Mouse (Mus musculus) naive thymus-derived CD4-positive, alpha-beta T cell, adult 2 months (primary cell): ENCODE results near the gene Grsf1.

Experiments used
- DNase-seq: peaks from one replicate; pipeline ENCODE4 v3.0.0-alpha.2; 2011; ENCODE audit warnings: low read depth

Gene Grsf1

DNA sequence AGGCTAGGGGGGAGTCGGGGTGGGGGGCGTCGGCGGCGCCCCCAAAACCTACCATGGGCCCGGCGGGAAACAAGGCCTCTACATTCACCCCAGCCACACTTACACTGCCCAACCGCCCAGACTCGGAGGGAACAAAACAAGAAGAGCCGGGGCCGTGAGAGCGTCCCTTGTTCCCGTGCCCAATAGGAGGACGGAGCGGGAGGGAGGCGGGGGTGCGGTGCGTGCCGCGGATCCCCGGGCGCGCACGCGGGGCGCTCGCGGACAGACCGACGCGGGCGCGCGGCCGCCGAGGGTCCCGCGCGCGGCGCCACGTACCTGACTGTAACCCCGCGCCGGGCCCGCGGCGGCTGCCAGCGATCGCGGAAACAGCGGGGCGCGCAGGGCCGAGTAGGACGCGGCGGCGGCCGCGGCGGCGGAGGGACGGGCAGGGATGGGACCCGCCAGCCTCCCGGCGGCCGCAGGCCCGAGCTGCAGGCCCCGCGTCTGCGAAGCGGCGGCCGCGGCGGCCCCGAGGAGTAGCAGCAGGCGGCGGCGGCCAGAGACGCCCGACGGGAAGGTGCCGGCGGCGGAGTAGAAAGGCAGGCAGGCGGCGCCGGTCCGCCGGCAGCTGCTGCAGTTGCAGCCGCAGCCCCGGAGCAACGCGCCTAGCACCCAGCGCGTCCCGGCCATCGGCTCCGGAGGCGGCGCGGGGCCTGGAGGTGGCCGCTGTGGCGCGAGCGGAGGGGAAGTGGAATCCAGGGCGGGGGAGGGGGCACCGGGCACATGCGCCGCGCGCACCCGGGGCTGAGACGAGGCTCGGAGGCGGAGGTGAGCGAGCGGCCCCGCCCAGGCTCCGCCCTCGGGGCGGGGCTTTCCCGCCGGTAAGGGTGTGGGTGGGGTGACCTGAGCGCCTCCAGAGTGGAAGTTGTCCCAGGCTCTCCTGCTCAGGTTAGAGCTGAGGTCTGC, at the start of gene Grsf1:
Grsf1 (minus strand) TSS at position 729 of the 945 bp plus-strand sequence.
- peak; percentile 91 for DNase-seq

DNA sequence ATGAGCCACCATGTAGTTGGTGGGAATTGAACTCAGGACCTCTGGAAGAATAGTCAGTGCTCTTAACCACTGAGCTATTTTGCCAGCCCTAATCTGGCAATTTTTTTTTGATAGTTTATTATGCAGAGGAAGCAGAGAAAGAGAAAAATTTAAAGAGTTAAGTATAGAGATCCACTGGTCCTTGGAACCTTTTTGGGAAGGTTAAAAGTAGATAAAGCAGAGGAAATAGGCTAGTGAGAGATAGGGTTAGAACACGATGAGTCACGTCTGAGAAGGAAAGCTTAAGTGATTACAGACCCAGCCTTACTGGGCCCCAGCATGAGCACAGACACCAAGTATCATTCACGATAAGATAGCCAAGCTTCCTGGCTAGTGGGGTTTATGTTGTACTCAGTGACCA, 48.1 kb upstream of the Grsf1 start:
- no peak for DNase-seq

DNA sequence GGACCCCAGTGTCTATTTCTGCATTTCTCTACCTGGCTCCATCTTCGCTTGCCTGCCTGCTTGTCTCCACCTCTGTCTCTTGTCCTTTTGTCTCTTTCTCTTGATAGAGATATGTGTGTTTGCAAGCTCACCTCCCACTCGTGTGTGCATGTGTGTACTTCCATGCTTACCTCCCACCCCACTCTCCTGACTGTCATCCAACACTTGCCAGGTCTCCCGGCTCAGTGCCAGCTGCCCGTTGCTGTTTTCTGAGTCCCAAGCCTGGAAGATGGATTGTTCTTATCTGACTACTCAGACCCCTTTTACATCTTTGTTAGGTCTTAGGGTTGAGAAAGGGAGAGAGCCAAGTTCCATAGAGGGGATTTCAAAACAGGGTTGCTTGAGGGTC, 46.2 kb upstream of the Grsf1 start:
- no peak for DNase-seq

DNA sequence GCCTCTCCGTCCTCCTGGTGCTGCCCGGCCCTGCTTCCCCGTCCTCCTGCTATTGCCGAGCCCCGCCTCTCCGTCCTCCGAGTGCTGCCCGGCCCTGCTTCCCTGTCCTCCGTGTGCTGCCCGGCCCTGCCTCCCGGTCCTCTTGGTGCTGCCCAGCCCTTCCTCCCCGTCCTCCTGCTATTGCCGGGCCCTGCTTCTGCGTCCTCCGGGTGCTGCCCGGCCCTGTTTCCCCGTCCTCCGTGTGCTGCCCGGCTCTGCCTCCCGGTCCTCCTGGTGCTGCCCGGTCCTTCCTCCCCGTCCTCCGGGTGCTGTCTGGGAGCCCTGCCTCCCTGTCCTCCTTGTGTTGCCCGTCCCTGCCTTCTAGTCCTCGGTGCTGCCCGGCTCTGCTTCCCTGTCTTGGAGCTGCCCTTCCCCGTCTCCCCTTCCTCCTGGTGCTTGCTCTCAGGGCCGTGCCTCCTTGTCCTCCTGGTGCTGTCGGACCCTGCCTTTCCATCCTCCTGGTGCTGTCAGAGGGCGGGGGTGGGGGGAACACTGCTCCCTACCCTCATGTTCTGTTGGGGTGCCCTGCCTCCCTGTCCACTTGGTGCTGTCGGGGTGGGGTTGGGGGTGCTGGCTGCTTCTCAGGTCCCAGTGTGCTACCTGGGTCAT, 45.7 kb upstream of the Grsf1 start:
- DNase-seq: peak; percentile 34

DNA sequence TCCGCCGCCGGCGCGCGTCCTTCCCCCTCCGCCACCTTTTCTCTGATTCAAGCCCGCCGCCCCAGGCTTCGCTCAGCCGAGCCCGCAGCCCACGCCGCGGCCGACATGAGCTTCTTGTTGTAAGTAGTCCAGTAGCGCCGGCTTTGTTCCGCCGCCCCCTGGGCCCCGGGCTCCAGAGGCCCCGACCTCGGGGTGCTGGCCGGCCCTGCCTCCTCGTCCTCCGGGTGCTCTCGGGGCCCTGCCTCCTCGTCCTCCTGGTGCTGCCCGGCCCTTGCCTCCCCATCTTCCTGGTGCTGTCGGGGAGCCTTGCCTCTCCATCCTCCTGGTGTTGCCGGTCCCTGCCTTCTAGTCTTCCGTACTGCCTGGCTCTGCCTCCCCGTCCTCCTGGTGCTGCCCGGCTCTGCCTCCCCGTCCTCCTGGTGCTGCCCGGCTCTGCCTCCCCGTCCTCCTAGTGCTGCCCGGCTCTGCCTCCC, 45.1 kb upstream of the Grsf1 start:
- no peak for DNase-seq

DNA sequence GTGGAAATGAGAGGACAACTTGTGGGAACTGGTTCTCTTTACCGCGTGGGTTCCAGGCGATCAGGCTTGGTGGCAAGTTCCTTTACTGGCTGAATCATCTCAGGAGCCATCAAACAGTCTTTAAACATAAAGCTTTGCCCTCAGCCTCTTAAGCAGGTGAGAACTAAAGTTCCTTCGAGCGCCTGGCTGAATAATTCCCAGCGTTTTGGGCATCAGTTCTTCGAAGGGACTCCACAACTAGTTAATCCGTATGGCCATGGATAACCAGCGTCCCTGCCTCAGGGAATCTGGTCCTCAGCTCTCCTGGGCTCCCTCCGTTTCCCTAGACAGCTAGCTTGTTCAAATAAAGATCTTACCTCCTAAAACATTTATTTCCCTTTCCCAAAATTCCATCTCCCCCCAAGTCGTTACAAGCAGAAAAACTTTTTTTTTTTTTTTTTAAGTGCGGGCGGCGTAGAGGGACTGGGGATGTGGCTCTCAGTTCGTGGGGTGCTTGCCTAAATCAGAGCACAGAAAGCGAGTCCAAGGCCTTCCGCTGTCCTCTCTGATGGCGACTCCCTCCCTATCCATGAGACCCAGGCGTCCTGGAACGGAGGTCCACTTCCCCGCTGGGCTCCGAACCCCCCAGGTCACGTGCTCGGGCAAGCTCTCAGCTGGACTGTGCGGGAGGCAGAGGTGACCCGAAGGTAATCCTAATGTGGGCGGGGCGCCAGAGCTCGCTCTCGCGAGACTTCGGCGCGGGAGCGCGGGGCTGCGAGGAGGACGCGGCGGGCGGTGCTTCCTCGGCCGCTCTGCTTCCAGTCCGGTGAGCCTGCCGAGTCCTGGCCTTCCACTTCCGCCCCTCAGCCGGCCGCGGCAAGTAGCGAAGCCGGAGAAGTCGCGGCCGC, 44.4 kb upstream of the Grsf1 start, which contains the start of gene Mob1b:
Mob1b (plus strand) TSS at position 740 of the 887 bp plus-strand sequence.
- peak; percentile 95 for DNase-seq

DNA sequence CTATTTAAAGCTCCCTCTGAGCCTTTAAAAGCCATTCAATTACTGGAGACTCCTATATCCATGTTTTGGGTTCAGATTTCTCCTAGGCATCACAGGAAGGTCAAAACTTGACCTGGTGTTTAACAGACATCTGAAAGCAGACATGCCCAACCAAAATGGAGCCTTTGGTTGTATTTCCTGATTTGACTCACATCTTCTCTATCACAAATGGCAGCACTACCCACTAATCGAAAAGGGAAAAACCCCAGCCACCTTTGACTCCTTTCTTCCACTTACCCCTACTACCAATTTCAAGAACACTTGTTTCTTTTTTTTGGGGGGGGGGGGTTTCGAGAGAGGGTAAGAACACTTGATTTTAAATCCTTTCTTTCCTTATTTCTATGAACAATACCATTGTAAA, 41.0 kb upstream of the Grsf1 start:
- no peak for DNase-seq

DNA sequence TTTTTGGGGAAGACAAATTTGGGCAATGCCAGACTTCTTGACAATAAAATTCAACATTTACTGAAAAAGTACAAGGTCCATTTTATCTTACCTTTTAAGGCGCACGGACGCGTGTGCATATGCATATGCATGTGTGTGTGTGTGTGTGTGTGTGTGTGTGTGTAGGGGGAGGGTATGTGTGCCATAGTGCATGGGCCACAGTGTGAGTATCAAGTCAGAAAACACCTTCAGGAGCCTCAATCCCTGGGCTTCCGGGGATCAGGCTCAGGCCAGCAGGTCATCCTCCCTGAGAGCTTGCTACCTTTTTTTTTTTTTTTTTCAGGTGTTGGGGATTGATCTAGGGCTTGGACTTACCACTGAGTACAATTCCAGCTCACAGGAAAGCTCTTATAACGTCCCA, 36.4 kb upstream of the Grsf1 start:
- no peak for DNase-seq

DNA sequence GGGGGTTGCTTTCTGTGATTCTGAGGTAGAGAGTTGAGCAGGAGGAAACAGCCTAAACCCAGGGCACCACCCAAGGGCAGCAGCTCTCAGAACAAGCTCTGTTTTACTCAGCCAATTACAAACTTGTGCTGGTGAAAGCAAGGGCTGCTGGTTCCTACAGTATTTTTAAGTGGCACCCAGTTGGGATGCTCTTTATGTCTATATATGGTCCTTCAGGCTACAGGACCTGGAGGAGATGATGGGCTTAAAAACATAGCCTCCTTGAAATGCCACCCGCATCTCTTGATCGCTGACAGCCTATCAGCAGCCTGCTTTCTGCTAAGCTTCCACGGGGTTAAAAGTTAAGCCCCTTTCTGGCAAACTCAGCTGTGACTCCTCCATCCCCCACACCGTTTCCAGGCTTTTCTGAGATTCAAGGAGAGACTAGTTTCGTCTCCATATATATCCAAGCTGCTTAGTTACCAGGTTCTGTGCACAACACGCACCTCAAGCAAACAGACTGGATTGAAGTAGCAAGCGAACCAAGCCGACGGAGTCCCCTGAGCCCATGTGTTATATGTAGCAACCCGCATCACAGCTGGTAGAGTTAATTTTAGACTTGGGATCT, 35.8 kb upstream of the Grsf1 start:
- no peak for DNase-seq

DNA sequence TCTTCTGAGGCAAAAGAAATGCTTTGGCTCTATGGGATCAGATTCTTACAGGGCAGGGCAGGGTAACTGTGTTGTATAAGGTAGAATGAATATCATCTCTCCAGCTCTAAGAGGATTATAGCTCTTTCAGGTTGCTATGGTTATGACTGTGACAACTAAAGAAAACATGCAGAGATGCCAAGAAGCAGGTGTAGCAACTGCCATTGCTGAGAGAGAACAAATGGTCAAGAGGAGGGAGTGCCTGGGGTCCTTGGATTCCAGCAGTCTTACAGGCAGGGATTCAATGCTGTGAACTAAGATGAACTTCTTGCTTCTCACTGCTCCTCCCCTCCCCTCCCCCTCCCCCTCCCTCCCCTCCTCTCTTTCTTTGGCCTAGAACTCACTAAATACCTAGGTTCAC, 35.2 kb upstream of the Grsf1 start:
- no peak for DNase-seq

DNA sequence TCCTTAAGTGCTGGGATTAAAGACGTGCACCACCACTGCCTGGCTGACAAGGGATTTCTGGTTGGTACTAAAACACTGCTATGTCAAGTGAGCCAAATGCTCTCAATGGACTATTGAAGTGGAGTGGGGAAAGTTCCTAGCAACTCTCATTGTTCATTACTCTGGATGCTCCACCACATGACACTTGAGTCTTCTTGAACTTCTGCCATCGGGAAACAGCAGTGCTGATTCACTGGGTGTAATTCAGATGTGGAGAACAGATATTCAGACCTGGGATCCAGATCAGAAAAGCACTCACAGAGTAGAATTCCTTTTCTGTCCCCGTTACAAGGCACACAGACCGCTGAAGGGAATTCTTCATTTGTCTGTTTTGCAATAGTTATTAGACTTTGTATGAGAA, 27.6 kb upstream of the Grsf1 start:
- no peak for DNase-seq

DNA sequence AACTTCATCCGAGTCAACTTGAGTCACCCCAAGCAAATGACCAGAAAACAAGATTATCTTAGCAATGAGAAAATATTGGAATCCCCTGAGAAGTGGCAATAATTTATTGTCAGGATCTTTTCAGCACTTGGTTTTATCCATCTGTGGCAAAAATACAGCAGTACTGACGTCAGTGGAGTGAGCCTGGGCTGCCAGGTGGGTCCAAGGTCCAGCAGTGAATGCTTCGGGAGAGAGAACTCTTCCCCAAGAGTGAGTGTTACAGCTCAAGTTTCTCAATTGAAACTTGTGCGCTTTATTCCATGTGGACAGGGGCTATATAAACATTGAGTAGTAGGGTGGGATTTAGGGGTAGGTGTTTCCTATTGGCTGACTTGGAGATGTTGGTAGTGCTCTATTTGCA, 26.1 kb upstream of the Grsf1 start:
- DNase-seq: no peak

DNA sequence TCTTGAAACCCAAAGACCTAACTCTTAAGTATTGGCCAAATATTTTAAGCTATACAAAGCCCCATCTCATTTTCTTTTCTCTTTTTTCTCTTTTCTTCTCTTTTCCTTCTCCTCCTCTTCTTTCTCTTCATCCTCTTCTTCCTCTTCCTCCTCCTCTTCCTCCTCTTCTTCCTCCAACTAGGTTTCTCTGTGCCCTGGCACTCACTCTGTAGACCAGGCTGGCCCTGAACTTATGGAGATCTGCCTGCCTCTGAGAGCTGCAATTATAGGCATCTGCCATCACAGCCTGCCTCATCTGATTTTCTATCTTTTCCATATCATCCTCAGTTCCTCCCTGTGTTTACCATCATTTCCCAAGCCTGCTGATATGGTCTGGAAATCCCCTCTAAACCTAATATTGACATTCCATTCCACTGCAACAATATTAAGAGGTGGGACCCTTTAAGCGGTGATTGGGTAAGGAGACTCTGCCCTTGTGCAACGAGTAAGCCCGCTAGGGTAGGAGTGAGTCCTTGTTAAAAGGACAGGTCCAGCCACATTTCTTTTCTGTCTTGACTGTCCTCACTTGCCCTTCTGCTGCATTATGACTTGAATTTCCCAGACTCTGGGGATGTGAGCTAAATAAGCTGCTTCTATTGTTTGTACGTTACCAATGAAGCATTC, 23.4 kb upstream of the Grsf1 start:
- no peak for DNase-seq

DNA sequence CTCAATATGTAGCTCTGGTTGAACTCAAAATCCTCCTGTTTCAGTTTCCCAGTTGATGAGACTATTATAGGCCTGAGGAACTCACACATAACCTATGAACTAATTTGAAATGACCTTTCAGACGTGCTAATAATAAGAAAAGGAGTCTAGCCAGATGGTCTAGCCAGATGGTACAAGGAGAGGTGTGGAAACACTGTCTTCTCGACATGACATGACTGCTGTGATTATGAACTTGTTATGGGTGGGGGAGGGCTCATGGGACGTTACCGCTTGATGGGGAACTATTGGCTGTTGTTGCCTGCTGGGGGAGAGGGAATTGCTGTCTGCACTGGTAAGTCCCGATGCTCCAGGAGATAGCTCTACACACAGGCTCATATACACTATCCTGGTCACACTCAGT, 21.3 kb upstream of the Grsf1 start:
- no peak for DNase-seq

DNA sequence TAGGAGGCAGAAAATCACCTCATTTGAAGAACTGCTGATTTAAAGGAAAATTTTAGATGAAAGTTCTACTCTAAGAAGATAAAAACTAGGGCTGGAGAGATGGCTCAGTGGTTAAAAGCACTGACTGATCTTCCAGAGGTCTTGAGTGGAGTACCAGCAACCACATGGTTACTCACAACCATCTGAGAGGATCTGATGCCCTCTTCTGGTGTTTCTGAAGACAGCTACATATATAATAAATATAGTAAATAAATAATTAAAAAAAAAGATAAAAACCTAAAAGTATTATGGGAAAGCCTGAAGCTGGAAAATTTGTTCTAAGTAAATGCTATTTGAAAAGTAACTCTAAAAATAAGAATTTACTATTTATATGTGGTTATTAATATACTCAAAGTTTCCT, 17.1 kb upstream of the Grsf1 start:
- no peak for DNase-seq

DNA sequence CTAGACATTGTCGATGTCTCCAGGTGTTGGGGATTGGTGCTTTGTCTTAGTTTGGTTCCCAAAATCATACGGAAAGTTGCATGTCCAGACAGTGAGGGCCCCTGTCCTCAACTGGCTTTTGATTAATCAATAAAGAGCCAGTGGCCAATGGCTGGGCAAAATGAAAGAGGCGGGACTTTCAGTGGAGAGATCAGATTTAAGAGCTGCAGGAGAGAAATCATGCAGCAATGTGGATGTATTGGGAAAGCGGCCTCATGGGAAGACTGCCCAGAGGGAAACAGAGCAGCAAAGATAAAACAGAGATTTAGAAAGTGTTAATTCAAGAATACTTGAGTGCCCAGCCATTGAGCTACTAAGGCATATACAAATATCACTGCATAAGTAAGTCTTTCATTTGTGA, 16.6 kb upstream of the Grsf1 start:
- no peak for DNase-seq

DNA sequence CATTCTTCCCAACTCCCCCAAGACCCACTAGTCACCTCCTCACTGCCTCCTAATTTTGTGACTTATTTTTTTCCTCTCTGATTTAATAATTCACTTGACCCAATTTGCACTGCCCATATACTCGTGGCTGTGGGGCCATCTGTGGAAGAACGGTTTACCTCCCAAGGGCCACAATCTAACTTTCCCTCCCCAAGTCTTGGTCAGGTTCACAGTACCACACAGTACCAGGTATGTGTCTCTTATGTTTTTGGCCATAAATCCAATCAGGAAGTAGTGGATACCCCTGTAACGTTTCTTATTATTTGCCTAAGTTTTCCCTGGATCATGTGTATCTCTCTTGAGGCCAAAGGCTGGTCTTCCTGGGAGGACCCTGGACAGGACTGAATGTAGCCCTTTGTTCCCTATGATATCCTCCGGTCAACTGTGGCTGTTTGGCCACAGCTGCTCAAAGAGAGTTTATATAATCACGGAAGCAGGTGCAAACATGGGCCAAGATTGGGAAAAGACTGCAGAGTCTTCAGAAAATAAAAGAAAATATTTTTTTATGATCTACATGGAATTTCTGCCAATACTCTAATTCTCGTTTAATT, 15.6 kb upstream of the Grsf1 start:
- DNase-seq: no peak

DNA sequence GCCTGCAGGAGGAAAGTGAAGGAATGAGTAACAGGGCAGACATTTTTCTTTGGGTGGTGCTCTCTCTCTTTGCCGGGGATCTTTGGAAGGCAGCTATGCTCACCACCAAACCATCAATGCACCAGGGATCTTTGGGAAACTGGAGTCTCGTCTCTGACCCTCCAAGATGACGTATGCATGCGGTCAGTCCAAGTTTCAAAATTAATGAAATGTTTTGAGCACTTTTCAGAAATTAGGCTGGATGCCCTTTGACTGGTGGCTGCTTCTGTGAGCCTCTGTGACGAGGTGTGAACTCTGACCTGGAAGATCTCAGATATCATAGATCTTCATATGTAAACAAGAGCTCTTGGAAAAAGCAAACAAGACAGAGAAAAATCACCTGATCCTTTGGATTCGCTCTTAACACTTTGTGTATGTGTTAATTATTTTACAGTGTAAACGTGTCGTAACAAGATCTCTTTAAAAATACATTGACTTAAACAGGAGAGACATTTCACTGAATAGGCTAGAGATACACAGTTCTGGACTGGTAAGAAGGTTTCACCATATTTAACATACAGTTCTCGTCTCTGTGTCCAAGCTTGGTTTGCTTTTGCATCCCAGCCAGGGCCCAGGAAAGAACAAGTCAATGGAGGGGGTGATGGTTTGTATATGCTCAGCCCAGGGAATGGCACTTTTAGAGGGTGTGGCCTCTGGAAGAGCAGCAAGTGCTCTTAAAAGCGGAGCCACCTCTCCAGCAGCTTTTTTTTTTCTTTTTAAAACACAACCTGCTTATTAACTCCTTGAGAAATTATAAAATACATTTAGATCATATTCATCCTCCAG, 14.9 kb upstream of the Grsf1 start:
- DNase-seq: no peak

DNA sequence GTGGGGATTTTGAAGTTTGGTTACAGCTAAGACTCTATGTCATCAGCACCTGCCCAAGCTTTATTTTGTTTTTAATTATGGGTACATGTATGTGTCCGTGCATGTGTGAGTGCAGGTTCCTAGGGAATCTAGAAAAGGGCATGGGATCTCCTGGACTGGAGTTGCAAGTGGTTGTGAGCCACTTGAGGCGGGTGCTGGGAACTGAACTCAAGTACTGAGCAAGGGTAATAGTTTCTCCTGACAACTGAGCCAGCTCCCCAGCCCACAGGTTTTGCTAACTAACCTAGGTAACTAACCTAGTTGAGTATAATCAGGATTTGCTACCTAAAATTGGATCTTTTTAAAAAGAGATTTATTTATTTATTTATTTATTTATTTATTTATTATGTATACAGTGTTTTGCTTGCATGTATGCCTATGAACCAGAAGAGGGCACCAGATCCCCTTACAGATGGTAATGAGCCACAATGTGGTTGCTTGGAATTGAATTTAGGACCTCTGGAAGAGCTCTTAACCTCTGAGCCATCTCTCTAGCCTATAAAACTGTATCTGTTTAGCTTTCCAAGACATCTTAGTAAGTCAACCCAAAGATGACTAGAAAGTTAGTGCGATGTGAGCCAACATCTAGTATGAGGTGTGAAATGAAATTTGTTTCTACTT, 13.4 kb upstream of the Grsf1 start:
- peak; percentile 51 for DNase-seq
